Mouse (Mus musculus) heart, adult 2 months (tissue): ENCODE data around the gene Spocd1.

ENCODE experiments used
- CTCF ChIP-seq: fragments of 200-600 bp; IDR thresholded peaks from 2 replicates; pipeline ENCODE4 v1.8.1; 2022; ENCODE audit warnings: antibody characterized with exemption, mild to moderate bottlenecking, moderate library complexity
- POLR2A ChIP-seq: fragments of 200-500 bp; IDR thresholded peaks from 2 replicates; pipeline ENCODE4 v1.6.1; 2011; ENCODE audit warnings: mild to moderate bottlenecking, low read depth, low read length, control low read depth; ENCODE audit not compliant: insufficient read depth

DNA sequence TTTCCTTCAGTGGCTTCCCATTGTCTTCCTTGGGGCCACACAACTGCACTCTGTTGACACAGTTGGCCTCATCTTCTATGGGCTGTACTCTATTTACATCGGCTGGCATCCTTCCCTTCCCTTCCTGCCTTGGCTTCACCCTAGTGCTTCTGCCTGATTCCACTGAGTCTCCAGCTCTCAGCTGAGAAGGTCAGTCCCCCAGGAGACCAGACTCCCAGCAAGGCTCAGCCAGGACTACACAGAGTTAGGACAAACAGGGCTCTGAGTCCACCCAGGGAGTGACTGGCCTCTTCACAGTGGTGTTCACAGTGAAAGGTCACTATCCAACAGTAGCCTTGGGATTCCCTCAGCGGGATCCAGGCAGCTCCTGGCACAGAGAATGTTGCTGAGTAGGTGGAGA lies 12.9 kb upstream of the Spocd1 start:
- no peak for TF ChIP-seq CTCF
- TF ChIP-seq POLR2A: no peak
